Comparison of ENCODE assay signal across 10 mouse cellular contexts in the genomic region with DNA sequence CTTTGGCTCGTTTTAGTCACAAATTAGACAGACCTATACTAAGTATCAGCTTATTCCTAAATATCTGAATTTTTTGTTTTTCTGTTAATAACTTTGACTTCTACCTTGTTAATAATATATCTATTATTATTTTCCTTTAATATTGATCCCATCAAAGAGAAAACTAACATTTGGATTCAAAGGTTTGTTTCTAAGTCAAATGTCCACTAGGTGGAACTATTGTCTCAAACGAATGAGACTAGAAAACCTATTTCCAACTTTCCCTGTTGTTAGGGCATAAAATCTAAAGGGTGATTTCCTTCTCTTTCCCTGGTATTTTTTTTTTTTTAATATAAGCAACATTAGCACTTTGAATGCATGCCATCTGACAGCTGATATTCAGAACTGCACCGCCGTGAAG. TPM values are rescaled to one million over a fixed set of nuclear protein-coding genes. Genes with fewer than 3 reads are reported as not detected.
A peak's percentile ranks its signal among the peaks of the same experiment; 100 is the strongest.
DNase-seq lines count a peak whose midpoint lies in the region; ATAC-seq and TF ChIP-seq lines count a peak whose summit lies in the region.
"Had no signal": no experiment of that assay in that cellular context is flagged by ENCODE, and none has a peak within 500 bp of the region (broad histone marks: within the 10 kb centered on the region; RNA-seq: fewer than 3 reads in every experiment).

No protein-coding gene starts in this region.

- DNase-seq in 3T3-L1 (ENCODE audit: low read depth, low spot score) (peak; percentile 76), 416B (ENCODE audit: low read depth) (peak; percentile 51)
- peak; percentile 79 for DNase-seq in embryo, embryonic 11 days
- no peak for DNase-seq in ovary, adult 18-20 months (ENCODE audit: low spot score)
- no peak for DNase-seq in frontal cortex, postnatal 10 days (ENCODE audit: low spot score in 2 of 2)
- DNase-seq: kidney, postnatal 14 days; left cerebral cortex, postnatal 4 days had no signal

- no peak for ATAC-seq in intestine, postnatal 0 days
- ATAC-seq in intestine, embryonic 15.5 days = no peak

- H3K9ac ChIP-seq in intestine, postnatal 0 days (ENCODE audit: low read depth, low read length) = no peak overlapping the region
- no peak overlapping the region for H3K9ac ChIP-seq in intestine, embryonic 15.5 days

- H3K4me3 ChIP-seq in intestine, postnatal 0 days (ENCODE audit: low read depth, low read length) = no peak overlapping the region
- no peak overlapping the region for H3K4me3 ChIP-seq in intestine, embryonic 15.5 days (replicated peaks)
- H3K4me3 ChIP-seq: megakaryocyte, embryonic 14.5 days had no signal

- WGBS in intestine, postnatal 0 days = 36% methylated on average over 4 of the region's 4 CpGs
- WGBS in intestine, embryonic 15.5 days = 28% methylated on average over 4 of the region's 4 CpGs

- H3K36me3 ChIP-seq in intestine, postnatal 0 days (ENCODE audit: control insufficient read depth, insufficient read depth) = no peaks in the 10 kb centered on the region
- H3K36me3 ChIP-seq in intestine, embryonic 15.5 days = no peaks in the 10 kb centered on the region

- no peaks in the 10 kb centered on the region for H3K9me3 ChIP-seq in intestine, postnatal 0 days (ENCODE audit: control insufficient read depth)
- H3K9me3 ChIP-seq in intestine, embryonic 15.5 days = no peaks in the 10 kb centered on the region
- H3K9me3 ChIP-seq: megakaryocyte, embryonic 14.5 days had no signal

- peak; percentile 71 for TF ChIP-seq CTCF in intestine, postnatal 0 days (IDR thresholded peaks at IDR 0.05; ENCODE audit: low read depth)

- H3K27me3 ChIP-seq in intestine, postnatal 0 days (replicated peaks; ENCODE audit: control insufficient read depth, insufficient read depth, low read length) = no peaks in the 10 kb centered on the region
- H3K27me3 ChIP-seq in intestine, embryonic 15.5 days (replicated peaks) = no peaks in the 10 kb centered on the region
- H3K27me3 ChIP-seq: megakaryocyte, embryonic 14.5 days had no signal

- no peaks in the 10 kb centered on the region for H3K4me1 ChIP-seq in intestine, postnatal 0 days (replicated peaks; ENCODE audit: control insufficient read depth, insufficient read depth, low read length)
- H3K4me1 ChIP-seq in intestine, embryonic 15.5 days (replicated peaks) = no peaks in the 10 kb centered on the region

- no peak overlapping the region for H3K27ac ChIP-seq in intestine, postnatal 0 days (ENCODE audit: low read depth, low read length)
- H3K27ac ChIP-seq in intestine, embryonic 15.5 days = no peak overlapping the region

- H3K4me2 ChIP-seq in intestine, postnatal 0 days (replicated peaks; ENCODE audit: low read depth) = no peak overlapping the region
- no peak overlapping the region for H3K4me2 ChIP-seq in intestine, embryonic 15.5 days (replicated peaks)

RNA-seq across cellular contexts. Expression of a gene that starts 20.0 kb away (rescaled TPM):
- polyA plus RNA-seq in intestine, postnatal 0 days (2015; fragmentation: Nextera tagmentation; extraction: Ambion mirVana) = 0.51 and 0.67 TPM in 2 replicates
- 1.5 and 1.7 TPM in 2 replicates for polyA plus RNA-seq in intestine, embryonic 15.5 days (2015; fragmentation: Nextera tagmentation; extraction: Ambion mirVana)

Comparison
In these comparisons a context has a peak if more than half of its experiments do, and no peak if none do; other contexts are left out.
1. DNase-seq: peak in 3T3-L1 (single experiment), 416B (single experiment) and embryo, embryonic 11 days (single experiment); none in ovary, adult 18-20 months (single experiment) and frontal cortex, postnatal 10 days (0 of 2).